Mouse (Mus musculus) olfactory bulb, adult 2 months (tissue): ENCODE data around the gene Zfp189. TPM values are rescaled to one million over a fixed set of nuclear protein-coding genes. Genes with fewer than 3 reads are reported as not detected.
"Not testable (repeated sequence)": the region's sequence is repeated elsewhere in the genome, so short reads cannot be mapped to it uniquely, and the experiment has no call there.

Experiments
- H3K27ac ChIP-seq: fragments of 200-500 bp; 2 replicates; pipeline ENCODE4 v1.5.1; 2012; ENCODE audit warnings: low read depth, low read length; ENCODE audit not compliant: insufficient read depth
- H3K4me1 ChIP-seq: fragments of 200-500 bp; 2 replicates; pipeline ENCODE4 v1.6.1; 2012; ENCODE audit warnings: low read length; ENCODE audit not compliant: control insufficient read depth, insufficient read depth
- H3K4me3 ChIP-seq: fragments of 200-500 bp; 2 replicates; pipeline ENCODE4 v1.5.1; 2012; ENCODE audit warnings: mild to moderate bottlenecking, low read depth, low read length, moderate library complexity; ENCODE audit not compliant: insufficient read depth
- CTCF ChIP-seq: fragments of 200-500 bp; IDR thresholded peaks from 2 replicates; pipeline ENCODE4 v1.5.1; 2012; ENCODE audit warnings: low read depth, mild to moderate bottlenecking, low read length, moderate library complexity; ENCODE audit not compliant: insufficient read depth
- POLR2A ChIP-seq: fragments of 200-500 bp; IDR thresholded peaks from 2 replicates; pipeline ENCODE4 v1.6.1; 2012; ENCODE audit warnings: mild to moderate bottlenecking, low read depth, low read length, moderate library complexity; ENCODE audit not compliant: insufficient read depth
- WGBS: fragments of 180-500 bp; shearing (Covaris S2); methylation state at CpG from one replicate; pipeline ENCODE4 v1.1.7; 2018; 5-methylcytosine and 5-hydroxymethylcytosine counted together
- polyA plus RNA-seq: library from polyadenylated mRNA; stranded (reverse); fragments of >200 nt; gene quantifications from 2 replicates; pipeline ENCODE4 v1.2.4, GENCODE M21; 2012; ENCODE audit warnings: low replicate concordance; ENCODE audit not compliant: missing spikeins, insufficient read depth, insufficient read length

Gene Zfp189
- not detected in 2 replicates for polyA plus RNA-seq

DNA sequence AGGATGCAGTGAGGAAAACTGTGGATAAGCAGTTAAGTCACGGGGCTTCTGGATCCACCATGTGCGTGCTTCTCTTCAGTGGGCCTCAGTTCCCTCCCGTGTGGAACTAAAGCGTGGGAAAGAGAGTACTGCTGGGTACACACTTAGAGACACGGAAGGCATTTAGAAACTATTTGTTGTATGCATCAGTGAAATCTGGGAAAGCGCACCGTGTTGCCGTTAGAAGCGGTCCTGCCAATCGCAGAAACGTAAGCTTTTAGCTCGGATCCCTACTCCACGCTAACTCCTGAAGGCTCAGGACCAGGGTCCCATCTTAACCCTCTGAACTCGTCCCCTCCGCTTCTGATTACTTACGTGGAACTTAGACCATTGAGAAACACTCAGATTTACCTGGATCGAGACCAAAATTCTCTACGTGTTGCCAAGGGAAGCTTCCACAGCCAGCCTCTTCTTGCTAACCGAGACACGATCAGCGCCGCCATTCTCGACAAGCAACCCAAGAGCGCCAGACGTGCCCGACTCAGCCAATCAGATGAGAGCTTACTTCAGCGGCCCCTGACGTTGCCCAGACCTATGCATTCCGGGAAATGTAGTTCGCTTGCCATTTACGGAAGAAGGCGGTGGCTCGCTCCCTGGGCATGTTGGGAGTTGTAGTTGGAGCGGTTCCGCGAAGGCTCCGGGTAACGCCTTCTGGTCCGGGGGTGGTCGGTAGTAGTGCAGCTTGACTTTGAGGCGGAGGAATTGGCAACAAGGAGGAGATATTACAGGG lies at the start of gene Zfp189, which contains the start of gene Mrpl50:
Zfp189 (plus strand) TSS at position 605 of the 769 bp plus-strand sequence.
Mrpl50 (minus strand) TSS at position 522 of the 769 bp plus-strand sequence.
- WGBS = under 1% methylated on average over 41 of the region's 41 CpGs
- TF ChIP-seq CTCF (no peak), POLR2A (peak; percentile 76)
- Histone ChIP-seq H3K4me1 (peaks cover 9% of the 10 kb centered on the region), H3K27ac (0 out of 2 replicates have a peak within 1 kb of the TSS, but pooled peaks have one; percentile 32), H3K4me3 (peak within 1 kb of the TSS; percentile 61)

GRCm38 (mm10) chr4:49473435-49474100 lies 47.4 kb upstream of the Zfp189 start, which contains the start of gene Acnat1:
Acnat1 (minus strand) TSS chr4:49473912.
- H3K27ac ChIP-seq = no peak within 1 kb of the TSS
- peaks cover 3% of the 10 kb centered on the region for H3K4me1 ChIP-seq
- no peak within 1 kb of the TSS for H3K4me3 ChIP-seq
- 49% methylated on average over 3 of the region's 3 CpGs for WGBS
- TF ChIP-seq CTCF (no peak), POLR2A (no peak)

DNA sequence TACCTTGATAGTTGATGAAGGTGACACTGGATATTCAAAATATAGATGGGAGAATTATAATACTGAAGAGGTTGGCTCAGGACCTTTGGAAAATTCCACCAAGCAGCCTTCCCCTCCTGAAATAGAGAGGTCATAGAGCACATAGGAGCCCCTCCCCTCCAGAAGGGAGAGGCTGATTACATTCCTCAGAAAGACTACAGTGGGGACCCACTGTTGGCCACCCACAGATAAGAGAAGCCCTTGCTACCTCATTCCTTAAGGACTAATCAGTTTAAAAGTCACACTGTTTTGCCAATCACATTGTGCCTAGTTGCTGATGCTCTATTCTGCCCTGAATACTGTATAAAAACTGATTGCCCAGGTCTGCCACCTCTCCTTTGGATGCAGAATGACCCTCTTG lies 46.4 kb upstream of the Zfp189 start:
- TF ChIP-seq CTCF (no peak), POLR2A (no peak)
- H3K27ac ChIP-seq = no peak overlapping the region
- no peak overlapping the region for H3K4me3 ChIP-seq
- peaks cover 3% of the 10 kb centered on the region for H3K4me1 ChIP-seq

- no peak overlapping the region for H3K4me3 ChIP-seq
These were observed 42.7 kb upstream of the Zfp189 start for GRCm38 (mm10) chr4:49478118-49478877.

DNA sequence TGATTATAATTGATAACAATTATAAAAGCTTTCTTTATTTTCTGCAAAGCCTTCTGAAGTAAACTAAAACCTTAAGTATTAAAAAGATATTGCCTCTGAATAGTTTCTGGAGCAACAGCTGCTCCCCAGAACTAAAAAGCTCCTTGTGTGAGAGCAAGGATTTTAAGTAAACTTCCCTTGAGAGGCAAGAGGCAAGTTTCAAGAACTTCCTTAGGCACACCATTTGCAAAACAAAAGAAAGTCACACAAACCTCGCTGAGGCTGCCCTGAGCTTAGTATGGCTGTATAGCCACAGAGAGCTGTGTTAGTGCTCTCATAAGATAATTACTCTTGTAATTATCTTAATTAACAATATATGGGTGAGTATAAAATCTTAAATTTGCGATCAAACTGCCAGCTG lies 41.9 kb upstream of the Zfp189 start:
- not testable (repeated sequence) for H3K4me3 ChIP-seq, H3K27ac ChIP-seq, H3K4me1 ChIP-seq
- 56% methylated on average over 2 of the region's 2 CpGs for WGBS

More at GRCm38 (mm10) chr4:49478118-49478877, 42.7 kb upstream of the Zfp189 start:
- 23% methylated on average over 19 of the region's 19 CpGs for WGBS
- H3K27ac ChIP-seq = no peak overlapping the region
- peaks cover 3% of the 10 kb centered on the region for H3K4me1 ChIP-seq
- no peak for TF ChIP-seq CTCF
- TF ChIP-seq POLR2A = no peak

DNA sequence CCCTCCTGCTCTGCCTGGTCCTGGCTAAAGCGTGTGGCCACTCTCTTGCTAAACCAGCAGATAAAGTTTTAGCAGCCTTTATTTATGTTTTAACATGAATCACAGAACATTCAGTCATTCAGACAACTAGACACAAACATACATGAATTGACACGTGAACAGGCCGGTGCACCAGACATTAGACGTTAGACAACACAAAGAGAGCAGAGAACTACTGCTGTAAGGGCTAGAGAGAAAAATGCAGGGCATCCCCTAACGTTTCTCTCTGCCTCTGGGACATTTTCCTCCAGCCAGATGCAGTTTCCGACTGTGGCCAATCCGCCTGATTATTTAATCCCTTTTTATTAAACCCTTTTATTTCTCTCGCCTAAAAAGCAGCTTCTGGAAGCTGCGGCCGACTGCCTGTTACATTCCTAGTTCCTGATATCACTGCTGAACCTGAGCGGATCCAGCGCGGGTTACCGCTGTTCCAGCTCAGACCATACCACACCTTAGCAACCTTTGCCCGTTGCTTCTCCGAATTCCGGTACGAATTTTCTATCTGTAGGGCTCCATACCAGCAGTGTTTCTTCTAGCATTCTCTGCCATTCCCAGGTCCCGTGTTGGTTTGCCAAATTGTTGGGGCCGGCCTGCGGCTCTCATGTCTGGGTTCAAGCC lies 40.7 kb upstream of the Zfp189 start:
- H3K4me1 ChIP-seq = peaks cover 3% of the 10 kb centered on the region
- TF ChIP-seq CTCF = no peak
- TF ChIP-seq POLR2A = no peak
- H3K27ac ChIP-seq = no peak overlapping the region
- WGBS = 42% methylated on average over 21 of the region's 21 CpGs
- H3K4me3 ChIP-seq = no peak overlapping the region

- Histone ChIP-seq H3K4me1 (peaks cover 3% of the 10 kb centered on the region), H3K27ac (no peak overlapping the region), H3K4me3 (no peak overlapping the region)
- TF ChIP-seq CTCF = no peak
- TF ChIP-seq POLR2A = no peak
- 84% methylated on average over 3 of the region's 3 CpGs for WGBS
These were observed 40.1 kb upstream of the Zfp189 start for GRCm38 (mm10) chr4:49480896-49481295.

DNA sequence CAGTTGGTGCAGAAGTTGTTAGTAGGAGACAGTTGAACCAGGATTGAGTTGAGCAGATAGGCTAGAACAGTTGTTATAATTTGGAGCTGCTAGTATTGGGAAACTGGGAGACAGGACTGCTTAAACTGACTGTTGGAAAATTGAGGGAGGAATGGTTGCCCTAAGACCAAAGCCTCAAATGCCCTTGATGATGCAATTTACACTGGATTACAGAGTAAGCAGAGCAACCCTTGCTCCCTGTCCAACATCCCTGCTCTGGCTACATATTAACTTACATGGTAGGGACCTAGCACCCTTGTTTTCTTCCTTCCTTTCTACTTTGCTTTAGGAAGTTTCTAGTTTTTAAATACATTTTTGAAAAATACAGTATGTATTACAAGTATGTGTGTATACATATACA lies 35.5 kb upstream of the Zfp189 start:
- H3K27ac ChIP-seq = no peak overlapping the region
- H3K4me3 ChIP-seq = no peak overlapping the region
- TF ChIP-seq POLR2A (no peak), CTCF (no peak)
- H3K4me1 ChIP-seq = no peaks in the 10 kb centered on the region

DNA sequence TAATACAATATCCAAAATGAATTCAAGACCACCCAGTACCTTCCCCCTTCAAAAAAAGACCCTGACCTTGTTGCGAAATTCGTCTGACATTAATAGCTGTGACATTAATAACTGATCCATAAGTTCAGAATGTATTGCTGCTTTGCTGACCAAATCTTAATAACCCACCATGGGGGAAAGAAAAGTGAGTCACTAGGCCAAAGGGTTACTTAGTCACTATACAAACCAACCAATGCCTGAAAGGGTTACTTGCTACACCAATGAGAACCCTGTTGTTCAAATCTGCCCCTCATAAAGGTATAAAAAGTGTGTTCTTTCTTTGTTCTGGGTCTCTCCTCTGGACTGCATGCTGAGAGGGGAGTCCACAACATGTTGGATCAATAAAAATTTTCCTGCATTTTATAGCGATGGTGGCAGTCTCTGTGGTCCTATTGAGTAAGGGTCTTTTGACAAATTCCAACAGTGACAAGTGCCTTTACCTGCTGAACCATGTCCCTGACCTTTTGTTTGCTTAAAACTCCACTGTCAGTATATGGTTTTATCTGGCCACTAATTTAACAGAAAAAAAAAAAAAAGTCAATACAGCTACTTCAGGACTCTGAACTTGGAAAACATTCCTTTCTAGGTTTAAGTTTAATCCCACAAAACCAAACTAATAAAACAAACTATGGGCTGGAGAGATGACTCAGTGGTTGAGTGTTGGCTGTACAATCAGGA lies 34.9 kb upstream of the Zfp189 start:
- H3K4me1 ChIP-seq, H3K4me3 ChIP-seq, H3K27ac ChIP-seq: not testable (repeated sequence)
- WGBS = 80% methylated on average over 3 of the region's 3 CpGs
